Mouse (Mus musculus): ENCODE data around the gene Pecam1. TPM values are rescaled to one million over a fixed set of nuclear protein-coding genes. Genes with fewer than 3 reads are reported as not detected.
A peak's percentile ranks its signal among the peaks of the same experiment; 100 is the strongest.
"Not testable (repeated sequence)": the region's sequence is repeated elsewhere in the genome, so short reads cannot be mapped to it uniquely, and the experiment has no call there.

Gene Pecam1
- polyA plus RNA-seq, 1 experiment from 2014 or later = 51.7 TPM

GRCm38 (mm10) chr11:106663838-106664237 is 86.6 kb downstream of the Pecam1 start:
- no peak overlapping the region for H3K9ac ChIP-seq (ENCODE audit: low read length)
- peak overlapping the region; percentile 38; the same call in 1 of the 2 replicates for H3K27ac ChIP-seq (ENCODE audit: low read length)
- H3K4me3 ChIP-seq (replicated peaks; ENCODE audit: low read length) = no peak overlapping the region
- ATAC-seq (ENCODE audit: insufficient read depth, low FRiP score) = no peak
- H3K4me2 ChIP-seq (ENCODE audit: low read depth, low read length) = no peak overlapping the region
- H3K9me3 ChIP-seq (replicated peaks; ENCODE audit: control insufficient read depth, low read length) = no peaks in the 10 kb centered on the region
- WGBS = 71% methylated on average over 6 of the region's 6 CpGs
- H3K4me1 ChIP-seq (ENCODE audit: control insufficient read depth, insufficient read depth, low read length) = peaks cover 20% of the 10 kb centered on the region
- no peaks in the 10 kb centered on the region for H3K36me3 ChIP-seq (ENCODE audit: control insufficient read depth, insufficient read depth, low read length)
- H3K27me3 ChIP-seq (ENCODE audit: control insufficient read depth, insufficient read depth, low read length) = no peaks in the 10 kb centered on the region

- H3K4me1 ChIP-seq (ENCODE audit: control insufficient read depth, insufficient read depth, low read length) = peaks cover 30% of the 10 kb centered on the region
- H3K27ac ChIP-seq (ENCODE audit: low read length) = no peak overlapping the region
- no peaks in the 10 kb centered on the region for H3K9me3 ChIP-seq (replicated peaks; ENCODE audit: control insufficient read depth, low read length)
- 85% methylated on average over 10 of the region's 11 CpGs for WGBS
- H3K4me2 ChIP-seq (ENCODE audit: low read depth, low read length) = no peak overlapping the region
- no peaks in the 10 kb centered on the region for H3K36me3 ChIP-seq (ENCODE audit: control insufficient read depth, insufficient read depth, low read length)
- H3K9ac ChIP-seq (ENCODE audit: low read length) = no peak overlapping the region
- no peak for ATAC-seq (ENCODE audit: insufficient read depth, low FRiP score)
- no peak overlapping the region for H3K4me3 ChIP-seq (replicated peaks; ENCODE audit: low read length)
- no peaks in the 10 kb centered on the region for H3K27me3 ChIP-seq (ENCODE audit: control insufficient read depth, insufficient read depth, low read length)
Measured at GRCm38 (mm10) chr11:106662634-106663407, 87.6 kb downstream of the Pecam1 start.

GRCm38 (mm10) chr11:106660453-106661081 is 89.9 kb downstream of the Pecam1 start:
- Histone ChIP-seq H3K27me3 (ENCODE audit: control insufficient read depth, insufficient read depth, low read length) (no peaks in the 10 kb centered on the region), H3K4me1 (ENCODE audit: control insufficient read depth, insufficient read depth, low read length) (peaks cover 36% of the 10 kb centered on the region), H3K9ac (ENCODE audit: low read length) (peak overlapping the region; percentile 61), H3K4me3 (replicated peaks; ENCODE audit: low read length) (no peak overlapping the region), H3K27ac (ENCODE audit: low read length) (peak overlapping the region; percentile 97), H3K9me3 (replicated peaks; ENCODE audit: control insufficient read depth, low read length) (no peaks in the 10 kb centered on the region), H3K4me2 (ENCODE audit: low read depth, low read length) (no peak overlapping the region), H3K36me3 (ENCODE audit: control insufficient read depth, insufficient read depth, low read length) (no peaks in the 10 kb centered on the region)
- 66% methylated on average over 13 of the region's 13 CpGs for WGBS
- ATAC-seq (ENCODE audit: insufficient read depth, low FRiP score) = peak; percentile 37; the same call in 1 of the 2 replicates

- Histone ChIP-seq H3K9ac (ENCODE audit: low read length) (peak overlapping the region; percentile 61), H3K36me3 (ENCODE audit: control insufficient read depth, insufficient read depth, low read length) (no peaks in the 10 kb centered on the region), H3K4me1 (ENCODE audit: control insufficient read depth, insufficient read depth, low read length) (peaks cover 36% of the 10 kb centered on the region), H3K4me3 (replicated peaks; ENCODE audit: low read length) (no peak overlapping the region), H3K4me2 (ENCODE audit: low read depth, low read length) (0 out of 2 replicates have a peak overlapping the region, but pooled peaks have one; percentile 5), H3K27ac (ENCODE audit: low read length) (peak overlapping the region; percentile 97), H3K9me3 (replicated peaks; ENCODE audit: control insufficient read depth, low read length) (no peaks in the 10 kb centered on the region), H3K27me3 (ENCODE audit: control insufficient read depth, insufficient read depth, low read length) (no peaks in the 10 kb centered on the region)
- ATAC-seq (ENCODE audit: insufficient read depth, low FRiP score) = 0 out of 2 replicates have a peak, but pooled peaks have one; percentile 9
- WGBS = 38% methylated on average over 15 of the region's 15 CpGs
Measured at GRCm38 (mm10) chr11:106659598-106660295, 90.7 kb downstream of the Pecam1 start.

GRCm38 (mm10) chr11:106658051-106658880 is 92.2 kb downstream of the Pecam1 start:
- peak; percentile 81 for ATAC-seq (ENCODE audit: insufficient read depth, low FRiP score)
- Histone ChIP-seq H3K36me3 (ENCODE audit: control insufficient read depth, insufficient read depth, low read length) (no peaks in the 10 kb centered on the region), H3K4me1 (ENCODE audit: control insufficient read depth, insufficient read depth, low read length) (peaks cover 36% of the 10 kb centered on the region), H3K4me2 (ENCODE audit: low read depth, low read length) (peak overlapping the region; percentile 44), H3K27me3 (ENCODE audit: control insufficient read depth, insufficient read depth, low read length) (no peaks in the 10 kb centered on the region), H3K4me3 (replicated peaks; ENCODE audit: low read length) (no peak overlapping the region), H3K9me3 (replicated peaks; ENCODE audit: control insufficient read depth, low read length) (no peaks in the 10 kb centered on the region), H3K9ac (ENCODE audit: low read length) (peak overlapping the region; percentile 71), H3K27ac (ENCODE audit: low read length) (peak overlapping the region; percentile 97)
- WGBS = 10% methylated on average over 14 of the region's 14 CpGs

GRCm38 (mm10) chr11:106656896-106657498 is 93.4 kb downstream of the Pecam1 start:
- peak overlapping the region; percentile 97 for H3K27ac ChIP-seq (ENCODE audit: low read length)
- not testable (repeated sequence) for H3K4me3 ChIP-seq (replicated peaks; ENCODE audit: low read length); H3K27me3 ChIP-seq (ENCODE audit: control insufficient read depth, insufficient read depth, low read length); H3K9me3 ChIP-seq (replicated peaks; ENCODE audit: control insufficient read depth, low read length); H3K9ac ChIP-seq (ENCODE audit: low read length); H3K4me2 ChIP-seq (ENCODE audit: low read depth, low read length); ATAC-seq (ENCODE audit: insufficient read depth, low FRiP score); H3K36me3 ChIP-seq (ENCODE audit: control insufficient read depth, insufficient read depth, low read length)
- 76% methylated on average over 5 of the region's 5 CpGs for WGBS
- H3K4me1 ChIP-seq (ENCODE audit: control insufficient read depth, insufficient read depth, low read length) = peaks cover 36% of the 10 kb centered on the region

- 19% methylated on average over 13 of the region's 13 CpGs for WGBS
- Histone ChIP-seq H3K27ac (ENCODE audit: low read length) (no peak overlapping the region), H3K9me3 (replicated peaks; ENCODE audit: control insufficient read depth, low read length) (0 out of 2 replicates have a peak, but pooled peaks cover 3% of the 10 kb centered on the region), H3K27me3 (ENCODE audit: control insufficient read depth, insufficient read depth, low read length) (no peaks in the 10 kb centered on the region), H3K4me3 (replicated peaks; ENCODE audit: low read length) (no peak overlapping the region), H3K9ac (ENCODE audit: low read length) (no peak overlapping the region), H3K4me1 (ENCODE audit: control insufficient read depth, insufficient read depth, low read length) (no peaks in the 10 kb centered on the region), H3K4me2 (ENCODE audit: low read depth, low read length) (no peak overlapping the region), H3K36me3 (ENCODE audit: control insufficient read depth, insufficient read depth, low read length) (no peaks in the 10 kb centered on the region)
- no peak for ATAC-seq (ENCODE audit: insufficient read depth, low FRiP score)
Measured at GRCm38 (mm10) chr11:106648347-106648746, 102.1 kb downstream of the Pecam1 start.

- Histone ChIP-seq H3K4me3 (replicated peaks; ENCODE audit: low read length) (no peak overlapping the region), H3K4me2 (ENCODE audit: low read depth, low read length) (no peak overlapping the region), H3K27ac (ENCODE audit: low read length) (peak overlapping the region; percentile 80), H3K27me3 (ENCODE audit: control insufficient read depth, insufficient read depth, low read length) (no peaks in the 10 kb centered on the region), H3K4me1 (ENCODE audit: control insufficient read depth, insufficient read depth, low read length) (peaks cover 17% of the 10 kb centered on the region), H3K9me3 (replicated peaks; ENCODE audit: control insufficient read depth, low read length) (0 out of 2 replicates have a peak, but pooled peaks cover 3% of the 10 kb centered on the region), H3K36me3 (ENCODE audit: control insufficient read depth, insufficient read depth, low read length) (no peaks in the 10 kb centered on the region), H3K9ac (ENCODE audit: low read length) (no peak overlapping the region)
- ATAC-seq (ENCODE audit: insufficient read depth, low FRiP score) = no peak
- WGBS = 61% methylated on average over 8 of the region's 8 CpGs
Measured at GRCm38 (mm10) chr11:106642966-106643637, 107.3 kb downstream of the Pecam1 start.
